Mouse (Mus musculus) MEL (cell line): ENCODE measurements around the gene Csmd2.

Experiments
- BHLHE40 ChIP-seq: IDR thresholded peaks from 2 replicates; pipeline ENCODE4 v1.6.1; 2012; ENCODE audit warnings: low read depth, mild to moderate bottlenecking, inconsistent platforms, low read length, improper control_type of control experiment, borderline replicate concordance
- CTCF ChIP-seq, 3 experiments: IDR thresholded peaks in 2 of 3; conservative IDR thresholded peaks in 1 of 3; 2 replicates each; pipeline ENCODE4 v1.5.1; 2011 to 2012; ENCODE audit warnings: low read length in 3 of 3, low read depth in 2 of 3, mild to moderate bottlenecking in 2 of 3, improper control_type of control experiment in 1 of 3, inconsistent platforms in 1 of 3, mixed read lengths in 1 of 3, moderate library complexity in 1 of 3; ENCODE audit not compliant: control insufficient read depth in 1 of 3, insufficient read depth in 1 of 3, poor library complexity in 1 of 3, severe bottlenecking in 1 of 3
- GATA1 ChIP-seq: IDR thresholded peaks from 2 replicates; pipeline ENCODE4 v1.6.1; 2011; ENCODE audit warnings: low read depth, low read length, improper control_type of control experiment
- KAT2A ChIP-seq: conservative IDR thresholded peaks from 2 replicates; pipeline ENCODE4 v1.6.1; 2012; ENCODE audit warnings: low read depth, low read length, improper control_type of control experiment, inconsistent platforms
- MAFK ChIP-seq: IDR thresholded peaks from 2 replicates; pipeline ENCODE4 v1.6.1; 2011; ENCODE audit warnings: low read depth, mild to moderate bottlenecking, low read length, improper control_type of control experiment, borderline replicate concordance
- MEF2A ChIP-seq: IDR thresholded peaks from 2 replicates; pipeline ENCODE4 v1.6.1; 2014; ENCODE audit warnings: low read depth, mild to moderate bottlenecking, inconsistent platforms, low read length, improper control_type of control experiment; ENCODE audit not compliant: poor library complexity, insufficient replicate concordance, severe bottlenecking; ENCODE audit errors: extremely low read depth
- MYC ChIP-seq: IDR thresholded peaks from 2 replicates; pipeline ENCODE4 v1.6.1; 2011; ENCODE audit warnings: low read depth, mild to moderate bottlenecking, low read length, improper control_type of control experiment, moderate library complexity
- POLR2A ChIP-seq, 2 experiments: IDR thresholded peaks; 2 replicates each; pipeline ENCODE4 v1.6.1; 2011 to 2012; ENCODE audit warnings: low read length in 2 of 2, mild to moderate bottlenecking in 2 of 2, control low read depth in 1 of 2, improper control_type of control experiment in 1 of 2, low read depth in 1 of 2, moderate library complexity in 1 of 2; ENCODE audit not compliant: control insufficient read depth in 1 of 2, insufficient read depth in 1 of 2, poor library complexity in 1 of 2
- SIN3A ChIP-seq: IDR thresholded peaks from 2 replicates; pipeline ENCODE4 v1.6.1; 2012; ENCODE audit warnings: low read length, improper control_type of control experiment, inconsistent platforms
- USF1 ChIP-seq: IDR thresholded peaks from 2 replicates; pipeline ENCODE4 v1.6.1; 2014; ENCODE audit warnings: low read depth, mild to moderate bottlenecking, inconsistent platforms, low read length, improper control_type of control experiment, moderate library complexity
- ZC3H11A ChIP-seq: IDR thresholded peaks from 2 replicates; pipeline ENCODE4 v1.6.1; 2012; ENCODE audit warnings: low read depth, mild to moderate bottlenecking, inconsistent platforms, low read length, improper control_type of control experiment

DNA sequence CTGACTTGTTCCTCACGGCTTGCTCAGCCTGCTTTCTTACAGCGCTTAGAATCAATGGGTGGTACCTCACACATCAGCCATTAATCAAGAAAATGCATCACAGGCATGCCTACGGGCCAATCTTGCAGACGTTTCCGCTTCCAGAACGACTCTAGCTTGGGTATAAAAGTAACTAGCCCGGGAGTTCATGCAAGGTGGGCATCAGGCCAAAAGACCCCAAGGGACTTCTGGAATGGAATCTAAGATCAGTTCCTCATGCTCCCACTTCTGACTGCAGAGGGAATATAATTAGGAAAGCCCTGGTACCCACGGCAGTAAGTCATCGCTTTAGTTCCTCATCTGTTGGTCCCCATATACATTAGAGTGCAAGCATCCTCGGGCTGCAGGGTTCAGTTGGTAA is 282.5 kb downstream of the Csmd2 start:
- TF ChIP-seq ZC3H11A (no peak), BHLHE40 (no peak), GATA1 (no peak), USF1 (no peak), SIN3A (no peak), POLR2A (IDR thresholded peaks at IDR 0.05; ENCODE audit: control insufficient read depth in 1 of 2, insufficient read depth in 1 of 2, low read depth in 1 of 2, low read length in 2 of 2, poor library complexity in 1 of 2) (no peak), MAFK (no peak), KAT2A (no peak), MEF2A (no peak), CTCF (IDR thresholded peaks at IDR 0.05 in 2 of 3, conservative IDR thresholded peaks at IDR 0.05 in 1 of 3; ENCODE audit: control insufficient read depth in 1 of 3, insufficient read depth in 1 of 3, low read depth in 2 of 3, low read length in 3 of 3, poor library complexity in 1 of 3, severe bottlenecking in 1 of 3) (no peak), MYC (no peak)
